Mouse (Mus musculus) neural tube, embryonic 14.5 days (tissue): ENCODE measurements around the gene Fam124a. TPM values are rescaled to one million over a fixed set of nuclear protein-coding genes. Genes with fewer than 3 reads are reported as not detected.
"Not testable (repeated sequence)": the region's sequence is repeated elsewhere in the genome, so short reads cannot be mapped to it uniquely, and the experiment has no call there.

Experiments
- ATAC-seq: fragments of 200-750 bp; cut with Nextera tagmentation; 2 replicates; pipeline ENCODE4 v1.8.0; 2017; ENCODE audit warnings: low read depth, mild to moderate bottlenecking, moderate TSS enrichment, moderate library complexity
- H3K27ac ChIP-seq: fragments of 300-500 bp; sonication (generic); 2 replicates; pipeline ENCODE4 v1.5.1; 2014; ENCODE audit warnings: low read depth, mild to moderate bottlenecking, control low read depth, low read length, moderate library complexity, mixed read lengths
- H3K27me3 ChIP-seq: fragments of 300-500 bp; sonication (generic); 2 replicates; pipeline ENCODE4 v1.6.1; 2014; ENCODE audit warnings: low read length; ENCODE audit not compliant: control insufficient read depth, insufficient read depth
- H3K36me3 ChIP-seq: fragments of 300-500 bp; sonication (generic); 2 replicates; pipeline ENCODE4 v1.6.1; 2014; ENCODE audit warnings: low read length, mixed read lengths; ENCODE audit not compliant: control insufficient read depth, insufficient read depth
- H3K4me1 ChIP-seq: fragments of 300-500 bp; sonication (generic); 2 replicates; pipeline ENCODE4 v1.6.1; 2014; ENCODE audit warnings: low read length; ENCODE audit not compliant: control insufficient read depth, insufficient read depth
- H3K4me2 ChIP-seq: fragments of 300-500 bp; sonication (generic); 2 replicates; pipeline ENCODE4 v1.6.1; 2014; ENCODE audit warnings: mild to moderate bottlenecking, low read depth, low read length, control low read depth
- H3K4me3 ChIP-seq: fragments of 300-500 bp; sonication (generic); 2 replicates; pipeline ENCODE4 v1.5.1; 2014; ENCODE audit warnings: low read depth, low read length, control low read depth, mixed read lengths
- H3K9ac ChIP-seq: fragments of 300-500 bp; sonication (generic); replicated peaks from 2 replicates; pipeline ENCODE4 v1.6.1; 2014; ENCODE audit warnings: low read depth, mild to moderate bottlenecking, control low read depth, low read length, mixed read lengths
- H3K9me3 ChIP-seq: fragments of 300-500 bp; sonication (generic); 2 replicates; pipeline ENCODE4 v1.6.1; 2016; ENCODE audit warnings: low read length; ENCODE audit not compliant: control insufficient read depth
- WGBS: fragments of 180-500 bp; shearing (Covaris S2); extraction: QIAGEN DNeasy Blood & Tissue Kit; methylation state at CpG from one replicate; pipeline ENCODE4 v1.1.7; 2014; 5-methylcytosine and 5-hydroxymethylcytosine counted together
- polyA plus RNA-seq: library from polyadenylated mRNA; unstranded; fragments of >200 nt; fragmentation: Nextera tagmentation; extraction: Ambion mirVana; gene quantifications from 2 replicates; pipeline ENCODE4 v1.2.1, GENCODE M21; 2014

The Fam124a gene
- polyA plus RNA-seq, 1 experiment from 2014 or later, result 52.4 TPM

DNA sequence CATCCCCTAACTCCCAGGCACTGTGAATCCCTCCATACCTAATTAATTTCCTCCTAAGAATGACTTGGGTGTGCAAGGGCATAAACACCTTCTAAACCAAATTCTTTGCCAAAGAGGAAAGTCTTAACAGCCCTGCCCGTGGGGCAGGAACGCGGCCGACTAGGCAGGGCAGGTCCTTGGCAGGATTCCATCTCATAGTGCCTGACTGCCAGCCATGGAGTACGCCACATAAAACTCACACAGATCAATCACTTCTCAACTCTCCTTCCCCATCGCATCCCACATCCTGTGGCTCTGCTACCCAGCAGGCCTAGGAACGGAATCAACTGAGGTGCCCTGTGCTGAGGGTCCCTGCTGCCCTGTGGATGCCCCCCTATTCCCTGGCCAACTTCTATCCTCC, 8.1 kb downstream of the Fam124a start:
- Histone ChIP-seq H3K9me3 (no peaks in the 10 kb centered on the region), H3K4me3 (no peak overlapping the region), H3K4me2 (no peak overlapping the region), H3K9ac (no peak overlapping the region), H3K27ac (no peak overlapping the region), H3K4me1 (no peaks in the 10 kb centered on the region), H3K27me3 (no peaks in the 10 kb centered on the region), H3K36me3 (no peaks in the 10 kb centered on the region)
- WGBS, result 60% methylated on average over 7 of the region's 7 CpGs
- no peak for ATAC-seq

DNA sequence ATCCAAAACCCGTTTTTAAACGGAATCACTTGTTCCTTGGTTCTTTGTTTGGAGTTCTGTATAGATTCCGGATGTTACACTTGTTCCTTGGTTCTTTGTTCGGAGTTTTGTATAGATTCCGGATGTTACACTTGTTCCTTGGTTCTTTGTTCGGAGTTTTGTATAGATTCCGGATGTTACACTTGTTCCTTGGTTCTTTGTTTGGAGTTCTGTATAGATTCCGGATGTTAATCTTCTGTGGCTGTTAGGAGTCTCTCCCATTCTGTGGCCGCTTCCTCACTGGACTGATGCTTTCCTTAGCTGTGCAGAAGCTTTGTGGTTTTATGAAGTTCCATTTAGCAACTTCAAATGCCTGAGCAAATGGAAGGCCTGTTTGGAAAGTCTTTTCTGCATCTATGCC, 11.3 kb downstream of the Fam124a start, which contains the start of gene Gm4131:
Gene Gm4131, minus strand, starts transcription at position 101 of the 400 bp plus-strand sequence.
- not testable (repeated sequence) for H3K36me3 ChIP-seq, H3K27ac ChIP-seq, H3K4me1 ChIP-seq, H3K9ac ChIP-seq, H3K4me2 ChIP-seq, H3K9me3 ChIP-seq, H3K27me3 ChIP-seq, H3K4me3 ChIP-seq, ATAC-seq
- WGBS, result 56% methylated on average over 9 of the region's 9 CpGs

DNA sequence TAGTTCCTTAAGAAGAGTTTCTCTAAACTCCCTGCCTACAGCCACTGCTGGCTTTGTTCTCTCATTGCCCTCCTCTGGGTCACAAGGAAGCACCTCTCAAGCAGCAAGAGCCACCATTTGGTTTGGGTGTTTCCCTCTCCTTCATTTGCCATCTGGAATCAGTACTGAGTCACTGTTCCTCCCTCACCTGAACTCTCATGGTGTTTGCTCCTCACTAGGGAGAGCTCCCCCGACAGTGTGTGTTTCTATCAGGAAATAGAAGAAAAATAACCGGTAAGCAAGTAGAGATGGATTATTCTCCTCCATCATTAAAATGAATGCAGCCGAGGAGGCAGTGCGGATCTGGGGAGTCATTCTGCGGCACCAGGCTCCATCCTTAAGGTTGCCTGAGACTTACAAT, 13.9 kb downstream of the Fam124a start:
- ATAC-seq, result no peak
- no peaks in the 10 kb centered on the region for H3K9me3 ChIP-seq
- H3K4me2 ChIP-seq, result no peak overlapping the region
- no peak overlapping the region for H3K27ac ChIP-seq
- H3K36me3 ChIP-seq, result no peaks in the 10 kb centered on the region
- H3K9ac ChIP-seq, result no peak overlapping the region
- no peak overlapping the region for H3K4me3 ChIP-seq
- H3K4me1 ChIP-seq, result no peaks in the 10 kb centered on the region
- H3K27me3 ChIP-seq, result no peaks in the 10 kb centered on the region
- 86% methylated on average over 5 of the region's 5 CpGs for WGBS

GRCm38 (mm10) chr14:62570299-62570698, 14.8 kb downstream of the Fam124a start:
- H3K36me3 ChIP-seq, result no peaks in the 10 kb centered on the region
- WGBS, result 34% methylated on average over 4 of the region's 4 CpGs

GRCm38 (mm10) chr14:62573454-62573853, 17.9 kb downstream of the Fam124a start:
- WGBS, result 13% methylated on average over 2 of the region's 3 CpGs
- Histone ChIP-seq H3K4me3 (no peak overlapping the region), H3K4me2 (no peak overlapping the region), H3K36me3 (no peaks in the 10 kb centered on the region), H3K27ac (no peak overlapping the region), H3K9ac (no peak overlapping the region), H3K27me3 (no peaks in the 10 kb centered on the region), H3K9me3 (no peaks in the 10 kb centered on the region), H3K4me1 (no peaks in the 10 kb centered on the region)
- no peak for ATAC-seq

More at GRCm38 (mm10) chr14:62570299-62570698, 14.8 kb downstream of the Fam124a start:
- H3K4me2 ChIP-seq, result no peak overlapping the region
- H3K27me3 ChIP-seq, result no peaks in the 10 kb centered on the region
- H3K4me1 ChIP-seq, result no peaks in the 10 kb centered on the region
- H3K4me3 ChIP-seq, result no peak overlapping the region
- no peak for ATAC-seq
- no peak overlapping the region for H3K27ac ChIP-seq
- H3K9ac ChIP-seq, result no peak overlapping the region
- H3K9me3 ChIP-seq, result no peaks in the 10 kb centered on the region

DNA sequence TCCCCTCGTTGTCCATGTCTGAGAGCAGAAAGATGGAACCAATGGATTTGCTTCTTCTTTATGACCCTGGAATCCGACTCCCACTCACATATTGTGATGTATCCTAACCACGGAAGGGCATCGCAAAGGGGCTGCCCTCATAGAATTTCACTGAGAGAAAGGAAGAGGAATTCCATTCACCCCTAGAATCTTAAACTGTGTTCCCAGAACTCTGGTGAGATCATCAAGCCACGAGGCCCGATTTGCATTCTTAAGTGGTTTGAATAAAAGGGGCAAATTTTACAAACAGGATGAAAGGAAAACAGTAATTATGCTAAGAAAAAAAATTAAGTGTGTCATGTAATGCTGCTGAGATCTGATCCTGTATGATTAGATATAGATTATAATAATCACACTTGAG, 19.4 kb downstream of the Fam124a start:
- Histone ChIP-seq H3K36me3 (no peaks in the 10 kb centered on the region), H3K27me3 (no peaks in the 10 kb centered on the region), H3K9ac (no peak overlapping the region), H3K27ac (no peak overlapping the region), H3K4me1 (no peaks in the 10 kb centered on the region), H3K4me2 (no peak overlapping the region), H3K4me3 (no peak overlapping the region), H3K9me3 (no peaks in the 10 kb centered on the region)
- 58% methylated on average over 6 of the region's 6 CpGs for WGBS
- ATAC-seq, result no peak

GRCm38 (mm10) chr14:62575862-62576261, 20.3 kb downstream of the Fam124a start:
- Histone ChIP-seq H3K4me1 (no peaks in the 10 kb centered on the region), H3K36me3 (no peaks in the 10 kb centered on the region), H3K27me3 (no peaks in the 10 kb centered on the region), H3K9ac (no peak overlapping the region), H3K27ac (no peak overlapping the region), H3K4me3 (no peak overlapping the region), H3K4me2 (no peak overlapping the region), H3K9me3 (no peaks in the 10 kb centered on the region)
- WGBS, result 73% methylated on average over 8 of the region's 8 CpGs
- ATAC-seq, result no peak

DNA sequence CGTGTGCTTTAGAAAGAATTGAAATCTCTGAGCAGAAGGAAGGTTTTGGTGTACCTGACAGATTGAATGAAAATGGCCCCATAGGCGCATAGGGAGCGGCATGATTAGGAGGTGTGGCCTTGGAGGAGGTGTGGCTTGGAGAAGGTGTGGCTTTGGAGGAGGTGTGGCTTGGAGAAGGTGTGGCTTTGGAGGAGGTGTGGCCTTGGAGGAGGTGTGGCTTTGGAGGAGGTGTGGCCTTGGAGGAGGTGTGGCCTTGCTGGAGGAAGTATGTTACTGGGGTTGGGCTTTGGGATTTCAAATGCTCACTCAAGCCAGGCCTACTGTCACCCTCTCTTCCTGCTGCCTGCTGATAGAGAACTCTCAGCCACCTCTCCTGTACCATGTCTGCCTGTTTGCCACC, 25.4 kb downstream of the Fam124a start:
- ATAC-seq, result no peak
- Histone ChIP-seq H3K4me1 (peaks cover 6% of the 10 kb centered on the region; the same call in 1 of the 2 replicates), H3K27ac (no peak overlapping the region), H3K9ac (no peak overlapping the region), H3K9me3 (no peaks in the 10 kb centered on the region), H3K36me3 (no peaks in the 10 kb centered on the region), H3K4me2 (no peak overlapping the region), H3K4me3 (no peak overlapping the region), H3K27me3 (no peaks in the 10 kb centered on the region)
- 83% methylated on average over 3 of the region's 3 CpGs for WGBS

- peak overlapping the region; percentile 4; the same call in 1 of the 2 replicates for H3K27ac ChIP-seq
- no peaks in the 10 kb centered on the region for H3K27me3 ChIP-seq
- no peaks in the 10 kb centered on the region for H3K9me3 ChIP-seq
- H3K4me2 ChIP-seq, result no peak overlapping the region
- ATAC-seq, result no peak
- peaks cover 6% of the 10 kb centered on the region; the same call in 1 of the 2 replicates for H3K4me1 ChIP-seq
- H3K9ac ChIP-seq, result no peak overlapping the region
- H3K4me3 ChIP-seq, result no peak overlapping the region
- WGBS, result 31% methylated on average over 9 of the region's 9 CpGs
- H3K36me3 ChIP-seq, result no peaks in the 10 kb centered on the region
Measured at GRCm38 (mm10) chr14:62581768-62582167, 26.2 kb downstream of the Fam124a start.
